In genomic region chr16:93763378-93763777, GRCm38 (mm10) we compare ENCODE assay signal across 19 mouse cellular contexts.
"Had no signal": no experiment of that assay in that cellular context is flagged by ENCODE, and none has a peak within 500 bp of the region (broad histone marks: within the 10 kb centered on the region; RNA-seq: fewer than 3 reads in every experiment).

No protein-coding gene starts in this region.

- DNase-seq: kidney, adult 8-10 months; kidney, postnatal 10 days; kidney, postnatal 36 days; layer of hippocampus, postnatal 36 days; liver, embryonic 13.5 days; right cerebral cortex, adult 18-20 months; right cerebral cortex, postnatal 14 days; right cerebral cortex, postnatal 4 days; thymus, adult 2 months; thymus, postnatal 14 days; thymus, postnatal 4 days had no signal

- ATAC-seq: midbrain, embryonic 15.5 days had no signal

- H3K27ac ChIP-seq: kidney, embryonic 15.5 days; left cerebral cortex, adult 2 months; liver, embryonic 13.5 days; lung, embryonic 15.5 days; macrophage; midbrain, embryonic 12.5 days; midbrain, embryonic 15.5 days; neural tube, embryonic 15.5 days; stomach, postnatal 0 days had no signal

- H3K4me1 ChIP-seq: kidney, embryonic 15.5 days; lung, embryonic 15.5 days; midbrain, embryonic 12.5 days; midbrain, embryonic 15.5 days; neural tube, embryonic 15.5 days had no signal

- H3K9ac ChIP-seq: kidney, embryonic 15.5 days; liver, embryonic 13.5 days; lung, embryonic 15.5 days; midbrain, embryonic 12.5 days; midbrain, embryonic 15.5 days; neural tube, embryonic 15.5 days had no signal

- H3K4me3 ChIP-seq: kidney, embryonic 15.5 days; left cerebral cortex, adult 2 months; liver, embryonic 13.5 days; lung, embryonic 15.5 days; midbrain, embryonic 12.5 days; midbrain, embryonic 15.5 days; neural tube, embryonic 15.5 days had no signal

- H3K9me3 ChIP-seq: kidney, embryonic 15.5 days; liver, embryonic 13.5 days; lung, embryonic 15.5 days; midbrain, embryonic 12.5 days; midbrain, embryonic 15.5 days; neural tube, embryonic 15.5 days had no signal

- H3K4me2 ChIP-seq: kidney, embryonic 15.5 days; liver, embryonic 13.5 days; lung, embryonic 15.5 days; midbrain, embryonic 12.5 days; midbrain, embryonic 15.5 days; neural tube, embryonic 15.5 days had no signal

- H3K27me3 ChIP-seq: kidney, embryonic 15.5 days; liver, embryonic 13.5 days; lung, embryonic 15.5 days; midbrain, embryonic 12.5 days; midbrain, embryonic 15.5 days; neural tube, embryonic 15.5 days had no signal
